Mouse (Mus musculus) myocyte (in vitro differentiated cells): ENCODE results near the gene Fut2.

Experiments used
- CEBPB ChIP-seq: IDR thresholded peaks from 2 replicates; pipeline ENCODE4 v1.6.1; 2011; ENCODE audit warnings: mild to moderate bottlenecking, moderate library complexity; ENCODE audit not compliant: poor library complexity, insufficient read depth, severe bottlenecking
- E2F4 ChIP-seq: IDR thresholded peaks from one replicate; pipeline ENCODE4 v1.6.1; 2011; ENCODE audit warnings: mild to moderate bottlenecking, control low read depth, moderate library complexity; ENCODE audit not compliant: insufficient read depth
- MAX ChIP-seq: IDR thresholded peaks from one replicate; pipeline ENCODE4 v1.6.1; 2011; ENCODE audit warnings: low read depth, mild to moderate bottlenecking, control low read depth
- MYOD1 ChIP-seq, 3 experiments: IDR thresholded peaks; one replicate each; pipeline ENCODE4 v1.6.1; 2011; ENCODE audit warnings: control low read depth in 2 of 3, low read depth in 2 of 3, mild to moderate bottlenecking in 2 of 3, moderate library complexity in 1 of 3; ENCODE audit not compliant: insufficient read length in 2 of 3, control insufficient read depth in 1 of 3
- MYOG ChIP-seq, 3 experiments: IDR thresholded peaks; one replicate each; pipeline ENCODE4 v1.6.1; 2011; ENCODE audit warnings: control low read depth in 2 of 3, low read depth in 2 of 3, mild to moderate bottlenecking in 2 of 3; ENCODE audit not compliant: insufficient read length in 2 of 3, control insufficient read depth in 1 of 3, insufficient read depth in 1 of 3
- POLR2A ChIP-seq: IDR thresholded peaks from one replicate; pipeline ENCODE4 v1.6.1; 2011; ENCODE audit warnings: low read depth, mild to moderate bottlenecking, control low read depth, moderate library complexity; ENCODE audit not compliant: insufficient read length
- POLR2AphosphoS2 ChIP-seq: IDR thresholded peaks from one replicate; pipeline ENCODE4 v1.6.1; 2011; ENCODE audit warnings: low read depth, control low read depth; ENCODE audit not compliant: insufficient read length
- REST ChIP-seq: IDR thresholded peaks from one replicate; pipeline ENCODE4 v1.6.1; 2011; ENCODE audit warnings: mild to moderate bottlenecking, control low read depth, moderate library complexity; ENCODE audit not compliant: insufficient read depth, insufficient read length
- SRF ChIP-seq: IDR thresholded peaks from one replicate; pipeline ENCODE4 v1.6.1; 2011; ENCODE audit warnings: low read depth; ENCODE audit not compliant: control insufficient read depth, insufficient read length
- TCF12 ChIP-seq: IDR thresholded peaks from one replicate; pipeline ENCODE4 v1.6.1; 2011; ENCODE audit warnings: mild to moderate bottlenecking, control low read depth; ENCODE audit not compliant: poor library complexity, insufficient read depth, severe bottlenecking
- USF1 ChIP-seq: IDR thresholded peaks from one replicate; pipeline ENCODE4 v1.6.1; 2011; ENCODE audit warnings: low read depth, mild to moderate bottlenecking, control low read depth, moderate library complexity

- TF ChIP-seq POLR2A (no peak), MAX (no peak), MYOD1 (IDR thresholded peaks at IDR 0.05; ENCODE audit: control insufficient read depth in 1 of 3, insufficient read length in 2 of 3, low read depth in 2 of 3) (no peak), SRF (no peak), REST (no peak), TCF12 (no peak), MYOG (IDR thresholded peaks at IDR 0.05; ENCODE audit: control insufficient read depth in 1 of 3, insufficient read depth in 1 of 3, insufficient read length in 2 of 3, low read depth in 2 of 3) (no peak), USF1 (no peak), E2F4 (no peak), POLR2AphosphoS2 (no peak), CEBPB (no peak)
These were observed 33.4 kb upstream of the Fut2 start, which contains the start of gene Car11 for GRCm38 (mm10) chr7:45699523-45700141.
